Comparison of ENCODE assay signal across 8 mouse cellular contexts in the genomic region with DNA sequence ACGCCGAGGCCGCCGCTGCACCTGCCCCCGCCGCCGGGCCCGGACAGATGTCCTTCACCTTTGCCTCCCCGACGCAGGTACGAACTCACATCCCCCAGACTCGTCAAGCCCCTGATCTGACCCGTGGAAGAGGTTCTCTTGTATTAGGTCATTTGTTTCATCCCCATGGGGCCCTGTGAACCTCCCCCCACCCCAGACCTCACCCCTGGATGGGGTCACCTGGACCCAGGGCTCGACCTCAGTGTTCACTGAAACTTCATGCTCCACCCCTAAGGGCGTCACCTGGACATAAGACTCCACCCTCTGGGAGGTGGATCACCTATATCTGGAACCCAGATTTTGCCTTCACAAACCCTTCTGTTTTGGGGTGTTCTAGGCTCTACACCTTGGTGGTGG. TPM values are rescaled to one million over a fixed set of nuclear protein-coding genes. Genes with fewer than 3 reads are reported as not detected.
DNase-seq lines count a peak whose midpoint lies in the region; ATAC-seq and TF ChIP-seq lines count a peak whose summit lies in the region.

No protein-coding gene starts in this region.

- no peaks in the 10 kb centered on the region for H3K9me3 ChIP-seq in hindbrain, postnatal 0 days (ENCODE audit: low read length)
- H3K9me3 ChIP-seq in liver, postnatal 0 days (ENCODE audit: low read length), result no peaks in the 10 kb centered on the region

- H3K4me3 ChIP-seq in gastrocnemius, adult 2 months, result peak overlapping the region; percentile 95
- peak overlapping the region; percentile 77 for H3K4me3 ChIP-seq in bone marrow, adult 2 months (replicated peaks; ENCODE audit: control insufficient read depth, low read depth, low read length)
- peak overlapping the region; percentile 75 for H3K4me3 ChIP-seq in hindbrain, postnatal 0 days (ENCODE audit: low read length)
- peak overlapping the region; percentile 71 for H3K4me3 ChIP-seq in liver, postnatal 0 days (ENCODE audit: low read depth, low read length)

- peak overlapping the region; percentile 95 for H3K9ac ChIP-seq in hindbrain, postnatal 0 days (replicated peaks; ENCODE audit: low read length)
- peak overlapping the region; percentile 86 for H3K9ac ChIP-seq in liver, postnatal 0 days (replicated peaks)

- peak overlapping the region; percentile 98 for H3K27ac ChIP-seq in gastrocnemius, adult 2 months
- peak overlapping the region; percentile 90 for H3K27ac ChIP-seq in bone marrow, adult 2 months (ENCODE audit: control insufficient read depth, insufficient read depth, low read depth, low read length, poor library complexity)
- H3K27ac ChIP-seq in hindbrain, postnatal 0 days, result peak overlapping the region; percentile 86
- peak overlapping the region; percentile 97 for H3K27ac ChIP-seq in liver, postnatal 0 days (ENCODE audit: low read depth)

- peak; percentile 56 for DNase-seq in gastrocnemius, adult 2 months
- DNase-seq in gastrocnemius, postnatal 36 days, result no peak
- no peak for DNase-seq in hindbrain, postnatal 0 days (ENCODE audit: low spot score)
- peak; percentile 70 for DNase-seq in liver, postnatal 0 days
- no peak for DNase-seq in retina, embryonic 14.5 days (ENCODE audit: low spot score)
- no peak for DNase-seq in gastrocnemius, adult 8-10 months (ENCODE audit: low spot score in 2 of 2)
- no peak for DNase-seq in spleen, postnatal 10 days (ENCODE audit: low spot score in 2 of 2)

- WGBS in bone marrow, adult 2 months, result under 1% methylated on average over 15 of the region's 15 CpGs
- WGBS in hindbrain, postnatal 0 days, result 0% methylated on average over 15 of the region's 15 CpGs
- 3% methylated on average over 15 of the region's 15 CpGs for WGBS in liver, postnatal 0 days (ENCODE audit: insufficient replicate concordance)

- TF ChIP-seq POLR2A in bone marrow, adult 2 months (IDR thresholded peaks at IDR 0.05; ENCODE audit: borderline replicate concordance, control insufficient read depth, low read depth, low read length), result no peak

- intact Hi-C loops in gastrocnemius, adult 2 months (cut with DNase I), result no loop called here
- intact Hi-C loops in gastrocnemius, postnatal 36 days (cut with DNase I), result no loop called here

- no peak for ATAC-seq in hindbrain, postnatal 0 days
- peak; percentile 48 for ATAC-seq in liver, postnatal 0 days

- TF ChIP-seq CTCF in gastrocnemius, adult 2 months (IDR thresholded peaks at IDR 0.05), result no peak
- no peak for TF ChIP-seq CTCF in bone marrow, adult 2 months (IDR thresholded peaks at IDR 0.05; ENCODE audit: control insufficient read depth, insufficient read depth, low read length)
- no peak for TF ChIP-seq CTCF in hindbrain, postnatal 0 days (IDR thresholded peaks at IDR 0.05; ENCODE audit: low read depth)
- no peak for TF ChIP-seq CTCF in liver, postnatal 0 days (IDR thresholded peaks at IDR 0.05; ENCODE audit: low read depth)

- peaks cover 9% of the 10 kb centered on the region for H3K36me3 ChIP-seq in hindbrain, postnatal 0 days (ENCODE audit: insufficient read depth, low read length)
- peaks cover 26% of the 10 kb centered on the region for H3K36me3 ChIP-seq in liver, postnatal 0 days (replicated peaks; ENCODE audit: insufficient read depth, low read length)

- H3K27me3 ChIP-seq in hindbrain, postnatal 0 days (ENCODE audit: insufficient read depth, low read length), result no peaks in the 10 kb centered on the region
- H3K27me3 ChIP-seq in liver, postnatal 0 days (ENCODE audit: insufficient read depth, low read length), result peaks cover 22% of the 10 kb centered on the region

- no peak for TF ChIP-seq EP300 in liver, postnatal 0 days (IDR thresholded peaks at IDR 0.05; ENCODE audit: low read depth)

- H3K4me2 ChIP-seq in hindbrain, postnatal 0 days (ENCODE audit: low read depth, low read length), result peak overlapping the region; percentile 98
- peak overlapping the region; percentile 96 for H3K4me2 ChIP-seq in liver, postnatal 0 days (ENCODE audit: low read depth, low read length)

- peaks cover 9% of the 10 kb centered on the region; the same call in 1 of the 2 replicates for H3K4me1 ChIP-seq in bone marrow, adult 2 months (ENCODE audit: control insufficient read depth, insufficient read depth, low read length)
- peaks cover 10% of the 10 kb centered on the region for H3K4me1 ChIP-seq in hindbrain, postnatal 0 days (ENCODE audit: insufficient read depth, low read length)
- H3K4me1 ChIP-seq in liver, postnatal 0 days (ENCODE audit: insufficient read depth), result peaks cover 66% of the 10 kb centered on the region

RNA-seq across cellular contexts. Expression of gene Cbarp, which starts 1.9 kb away (rescaled TPM):
- total RNA-seq in gastrocnemius, adult 2 months (2021), result 1 to 10 TPM; 1.8 to 2.3 TPM
- total RNA-seq in gastrocnemius, postnatal 36 days (2021), result 1 to 10 TPM; 1.4 to 2.1 TPM
- 3.4 and 3.7 TPM in 2 replicates for polyA plus RNA-seq in bone marrow, adult 2 months (2011; ENCODE audit: insufficient read depth, insufficient read length, low replicate concordance, missing spikeins)
- 270 and 288 TPM in 2 replicates for total RNA-seq in hindbrain, postnatal 0 days (2014; rRNA removed)
- 95.5 and 106 TPM in 2 replicates for polyA plus RNA-seq in hindbrain, postnatal 0 days (2015; fragmentation: Nextera tagmentation; extraction: Ambion mirVana)
- 0.11 and 0.18 TPM in 2 replicates for polyA plus RNA-seq in liver, postnatal 0 days (2015; fragmentation: Nextera tagmentation; extraction: Ambion mirVana)
- 1 to 10 TPM; 1.9 to 4.0 (median 2.9) TPM for total RNA-seq in gastrocnemius, adult 8-10 months (2022)

RNA-seq across cellular contexts. Expression of gene Atp5d, which starts 4.1 kb away (rescaled TPM):
- 100 to 1,000 TPM; 535 to 725 TPM for total RNA-seq in gastrocnemius, adult 2 months (2021)
- 100 to 1,000 TPM; 600 to 616 TPM for total RNA-seq in gastrocnemius, postnatal 36 days (2021)
- 131 and 178 TPM in 2 replicates for polyA plus RNA-seq in bone marrow, adult 2 months (2011; ENCODE audit: insufficient read depth, insufficient read length, low replicate concordance, missing spikeins)
- total RNA-seq in hindbrain, postnatal 0 days (2014; rRNA removed), result 273 and 303 TPM in 2 replicates
- polyA plus RNA-seq in hindbrain, postnatal 0 days (2015; fragmentation: Nextera tagmentation; extraction: Ambion mirVana), result 733 and 736 TPM in 2 replicates
- polyA plus RNA-seq in liver, postnatal 0 days (2015; fragmentation: Nextera tagmentation; extraction: Ambion mirVana), result 537 and 576 TPM in 2 replicates
- 100 to 1,000 TPM; 525 to 571 (median 544) TPM for total RNA-seq in gastrocnemius, adult 8-10 months (2022)

RNA-seq across cellular contexts. Expression of gene Midn, which starts 5.5 kb away (rescaled TPM):
- total RNA-seq in gastrocnemius, adult 2 months (2021), result 10 to 100 TPM; 34.3 to 39.8 TPM
- total RNA-seq in gastrocnemius, postnatal 36 days (2021), result 10 to 100 TPM; 37.6 to 49.3 TPM
- 36.0 and 53.2 TPM in 2 replicates for polyA plus RNA-seq in bone marrow, adult 2 months (2011; ENCODE audit: insufficient read depth, insufficient read length, low replicate concordance, missing spikeins)
- 146 and 172 TPM in 2 replicates for total RNA-seq in hindbrain, postnatal 0 days (2014; rRNA removed)
- 14.7 and 15.8 TPM in 2 replicates for polyA plus RNA-seq in hindbrain, postnatal 0 days (2015; fragmentation: Nextera tagmentation; extraction: Ambion mirVana)
- 3.0 and 4.3 TPM in 2 replicates for polyA plus RNA-seq in liver, postnatal 0 days (2015; fragmentation: Nextera tagmentation; extraction: Ambion mirVana)
- total RNA-seq in gastrocnemius, adult 8-10 months (2022), result 10 to 100 TPM; 20.8 to 36.0 (median 29.5) TPM

RNA-seq across cellular contexts. Expression of gene Cirbp, which starts 23.3 kb away (rescaled TPM):
- total RNA-seq in gastrocnemius, adult 2 months (2021), result 10 to 100 TPM; 22.1 to 30.7 TPM
- 10 to 100 TPM; 22.6 to 28.3 TPM for total RNA-seq in gastrocnemius, postnatal 36 days (2021)
- polyA plus RNA-seq in bone marrow, adult 2 months (2011; ENCODE audit: insufficient read depth, insufficient read length, low replicate concordance, missing spikeins), result 200 and 277 TPM in 2 replicates
- total RNA-seq in hindbrain, postnatal 0 days (2014; rRNA removed), result 257 and 261 TPM in 2 replicates
- polyA plus RNA-seq in hindbrain, postnatal 0 days (2015; fragmentation: Nextera tagmentation; extraction: Ambion mirVana), result 730 and 732 TPM in 2 replicates
- 87.0 and 93.3 TPM in 2 replicates for polyA plus RNA-seq in liver, postnatal 0 days (2015; fragmentation: Nextera tagmentation; extraction: Ambion mirVana)
- 10 to 100 TPM; 23.4 to 49.1 (median 31.4) TPM for total RNA-seq in gastrocnemius, adult 8-10 months (2022)

RNA-seq across cellular contexts. Expression of gene Stk11, which starts 26.9 kb away (rescaled TPM):
- 100 to 1,000 TPM; 144 to 153 TPM for total RNA-seq in gastrocnemius, adult 2 months (2021)
- total RNA-seq in gastrocnemius, postnatal 36 days (2021), result 100 to 1,000 TPM; 120 to 135 TPM
- polyA plus RNA-seq in bone marrow, adult 2 months (2011; ENCODE audit: insufficient read depth, insufficient read length, low replicate concordance, missing spikeins), result 197 and 344 TPM in 2 replicates
- total RNA-seq in hindbrain, postnatal 0 days (2014; rRNA removed), result 86.4 and 86.6 TPM in 2 replicates
- polyA plus RNA-seq in hindbrain, postnatal 0 days (2015; fragmentation: Nextera tagmentation; extraction: Ambion mirVana), result 13.9 and 15.0 TPM in 2 replicates
- 9.1 and 11.2 TPM in 2 replicates for polyA plus RNA-seq in liver, postnatal 0 days (2015; fragmentation: Nextera tagmentation; extraction: Ambion mirVana)
- total RNA-seq in gastrocnemius, adult 8-10 months (2022), result 100 to 1,000 TPM; 157 to 173 (median 162) TPM

Comparison
In these comparisons a context has a peak if more than half of its experiments do, and no peak if none do; other contexts are left out.
1. DNase-seq: peak in gastrocnemius, adult 2 months (single experiment) and liver, postnatal 0 days (single experiment); none in gastrocnemius, postnatal 36 days (0 of 2), hindbrain, postnatal 0 days (single experiment), retina, embryonic 14.5 days (single experiment), gastrocnemius, adult 8-10 months (0 of 2) and spleen, postnatal 10 days (0 of 2).
2. RNA of gene Cbarp, which starts 1.9 kb away (total RNA-seq): 270 to 288 TPM in hindbrain, postnatal 0 days; 1.9 to 4.0 TPM in gastrocnemius, adult 8-10 months, 1.8 to 2.3 TPM in gastrocnemius, adult 2 months and 1.4 to 2.1 TPM in gastrocnemius, postnatal 36 days; every median in the first group is over 10 times any median in the second.
3. Peak in every context shown above with its lines, with median percentiles within 50 percentile points of each other: H3K27ac ChIP-seq and H3K4me3 ChIP-seq.